Mouse (Mus musculus) heart, adult 2 months (tissue): ENCODE measurements around the gene Gpat3.

Experiments
- CTCF ChIP-seq: fragments of 200-600 bp; IDR thresholded peaks from 2 replicates; pipeline ENCODE4 v1.8.1; 2022; ENCODE audit warnings: antibody characterized with exemption, mild to moderate bottlenecking, moderate library complexity
- EP300 ChIP-seq: fragments of 200-500 bp; IDR thresholded peaks from 2 replicates; pipeline ENCODE4 v1.6.1; 2011; ENCODE audit warnings: low read depth, low read length, control low read depth; ENCODE audit not compliant: insufficient read depth
- POLR2A ChIP-seq: fragments of 200-500 bp; IDR thresholded peaks from 2 replicates; pipeline ENCODE4 v1.6.1; 2011; ENCODE audit warnings: mild to moderate bottlenecking, low read depth, low read length, control low read depth; ENCODE audit not compliant: insufficient read depth

GRCm38 (mm10) chr5:100909691-100910090, 64.2 kb downstream of the Gpat3 start:
- 0 out of 2 replicates have a peak, but pooled peaks have one; percentile 25 for TF ChIP-seq POLR2A
- TF ChIP-seq CTCF = no peak
- no peak; the same call in 1 of the 2 replicates for TF ChIP-seq EP300
